Mouse (Mus musculus): ENCODE measurements around the gene Tmem63c.

Gene Tmem63c

DNA sequence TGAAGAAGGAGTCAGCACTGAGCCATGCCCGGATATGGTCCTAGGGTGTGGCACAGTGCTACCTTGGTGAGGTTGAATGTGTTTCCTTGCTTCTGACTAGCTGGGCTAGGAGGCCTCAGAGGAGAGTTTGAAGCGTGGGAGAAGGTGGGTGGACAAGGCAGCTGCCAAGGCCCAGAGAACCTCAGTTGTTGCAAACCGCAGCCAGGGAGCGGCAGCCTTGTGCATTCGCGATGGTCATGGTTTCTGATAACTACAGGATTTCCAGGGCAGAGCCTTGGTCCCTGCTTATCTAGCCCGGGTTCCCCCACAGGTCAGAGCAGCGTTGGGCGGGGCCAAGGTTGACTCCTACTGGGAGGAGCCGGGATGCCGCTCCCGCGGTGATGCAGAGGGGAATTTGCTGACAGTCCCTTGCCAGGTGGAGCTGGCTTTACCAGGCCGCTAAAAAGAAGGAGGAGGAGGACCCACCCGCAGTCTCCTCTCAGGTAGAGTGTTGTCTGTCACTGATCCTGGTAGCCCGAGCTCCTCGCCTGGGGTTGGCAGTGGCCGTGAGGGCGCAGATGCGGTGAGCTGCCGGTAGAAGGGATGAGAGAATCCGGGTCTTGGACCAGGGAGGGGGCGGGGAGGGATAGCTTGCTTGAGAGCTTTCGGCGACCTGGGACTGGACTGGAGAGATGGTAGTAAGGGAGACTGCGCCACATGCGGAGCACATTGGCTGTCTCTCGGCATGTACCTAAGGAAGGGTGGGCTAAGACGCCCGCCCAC is 5.2 kb downstream of the Tmem63c start:
- H3K27me3 ChIP-seq (ENCODE audit: control insufficient read depth, insufficient read depth, low read length, poor library complexity, severe bottlenecking): no peaks in the 10 kb centered on the region; the same call in 1 of the 2 replicates
- DNase-seq (ENCODE audit: low read depth, low spot score): no peak
- H3K36me3 ChIP-seq (ENCODE audit: control insufficient read depth, insufficient read depth, low read length, poor library complexity, severe bottlenecking): no peaks in the 10 kb centered on the region

DNA sequence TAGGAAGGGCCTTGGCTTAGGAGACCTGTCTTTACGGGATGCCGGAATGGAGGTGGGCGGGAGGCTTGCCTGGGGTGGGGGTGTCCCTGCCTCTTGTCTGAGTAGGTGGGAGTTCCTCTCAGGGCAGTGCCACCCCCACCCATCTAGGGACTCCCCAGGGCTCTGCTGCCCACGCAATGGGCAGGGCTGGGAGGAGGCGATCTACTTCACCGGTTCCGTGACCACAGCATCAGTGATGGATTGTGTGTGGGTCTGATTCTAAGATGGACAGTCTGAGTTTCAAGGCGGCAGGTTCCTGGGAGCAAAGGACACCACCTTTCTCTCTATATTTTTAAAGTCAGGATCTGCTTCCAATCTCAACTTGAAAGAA is 5.7 kb downstream of the Tmem63c start:
- no peak for DNase-seq (ENCODE audit: low read depth, low spot score)
- H3K36me3 ChIP-seq (ENCODE audit: control insufficient read depth, insufficient read depth, low read length, poor library complexity, severe bottlenecking): no peaks in the 10 kb centered on the region
- H3K27me3 ChIP-seq (ENCODE audit: control insufficient read depth, insufficient read depth, low read length, poor library complexity, severe bottlenecking): no peaks in the 10 kb centered on the region; the same call in 1 of the 2 replicates

DNA sequence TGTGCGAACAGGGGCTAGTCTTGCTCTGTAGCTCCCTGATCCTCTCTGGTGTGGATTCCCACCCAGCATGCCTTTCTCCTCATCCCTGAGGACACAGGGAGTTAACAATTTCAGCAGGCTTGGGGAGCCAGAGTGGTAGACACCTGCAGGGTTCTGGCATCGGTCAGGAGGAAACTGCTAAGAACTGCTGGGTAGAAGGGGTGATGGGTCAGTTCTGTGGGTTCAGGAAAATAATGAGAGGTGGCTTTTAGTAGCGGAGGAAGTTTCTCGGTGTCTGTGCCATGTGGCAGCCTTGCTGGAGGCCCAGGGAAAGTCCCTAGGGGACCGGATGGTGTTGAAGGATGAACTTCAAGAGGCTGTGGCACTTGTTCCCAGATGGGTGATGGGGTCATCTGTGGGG is 6.3 kb downstream of the Tmem63c start:
- Histone ChIP-seq H3K36me3 (ENCODE audit: control insufficient read depth, insufficient read depth, low read length, poor library complexity, severe bottlenecking) (no peaks in the 10 kb centered on the region), H3K27me3 (ENCODE audit: control insufficient read depth, insufficient read depth, low read length, poor library complexity, severe bottlenecking) (no peaks in the 10 kb centered on the region; the same call in 1 of the 2 replicates)
- no peak for DNase-seq (ENCODE audit: low read depth, low spot score)

DNA sequence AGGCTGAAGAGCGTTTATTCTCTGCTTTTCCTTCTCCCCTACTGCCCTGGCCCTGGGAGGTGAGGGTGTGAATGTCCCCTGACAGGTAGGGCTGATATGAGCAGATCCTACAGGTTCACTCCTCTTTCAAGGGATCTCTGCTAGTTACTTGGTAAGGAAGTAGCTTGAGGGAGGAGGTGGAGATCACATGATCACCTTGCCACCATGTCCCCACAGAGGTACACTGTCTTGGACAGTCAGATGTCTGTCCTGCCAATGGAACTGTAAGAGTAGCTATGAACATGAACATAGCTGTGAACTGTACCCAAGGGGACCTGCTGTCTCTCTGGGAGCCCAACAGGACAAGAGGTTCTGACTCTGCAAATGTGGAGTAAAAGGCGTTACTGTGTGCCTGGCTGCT is 6.9 kb downstream of the Tmem63c start:
- no peak for DNase-seq (ENCODE audit: low read depth, low spot score)
- no peaks in the 10 kb centered on the region; the same call in 1 of the 2 replicates for H3K27me3 ChIP-seq (ENCODE audit: control insufficient read depth, insufficient read depth, low read length, poor library complexity, severe bottlenecking)
- no peaks in the 10 kb centered on the region for H3K36me3 ChIP-seq (ENCODE audit: control insufficient read depth, insufficient read depth, low read length, poor library complexity, severe bottlenecking)

DNA sequence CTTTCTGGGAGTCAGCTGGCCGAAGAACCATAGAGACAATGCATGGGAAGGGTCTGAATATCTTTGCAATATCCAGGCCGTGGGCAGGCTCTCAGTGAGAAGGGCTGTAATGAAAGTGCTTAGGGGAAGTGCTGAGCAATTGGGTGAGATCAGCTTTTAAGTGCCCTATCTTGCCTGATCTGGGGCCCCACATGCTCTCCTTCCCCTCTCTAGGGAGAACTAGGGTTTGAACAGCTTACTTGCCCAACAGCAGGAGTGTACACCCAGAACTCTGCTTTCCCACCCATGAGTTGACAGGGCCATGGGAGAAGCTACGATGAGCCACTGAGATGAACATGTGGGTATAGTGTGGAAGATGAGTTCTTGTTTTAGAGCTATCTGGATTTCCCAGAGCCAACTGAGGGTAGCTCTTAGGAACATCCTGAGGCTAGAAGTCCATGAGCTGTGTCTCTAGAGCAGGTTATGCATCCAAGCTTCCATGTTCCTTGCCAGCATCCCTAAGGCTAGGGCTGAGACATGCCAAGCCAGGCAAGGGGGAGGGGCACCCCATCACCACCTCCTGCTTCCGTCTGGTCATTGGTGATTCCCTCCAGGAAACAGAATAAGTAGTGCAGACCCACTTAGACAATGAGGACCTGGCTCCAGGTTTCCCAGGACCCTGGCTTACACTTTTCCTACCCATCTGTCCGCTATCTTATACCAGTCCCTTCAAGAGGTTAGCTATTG is 8.3 kb downstream of the Tmem63c start:
- no peaks in the 10 kb centered on the region for H3K36me3 ChIP-seq (ENCODE audit: control insufficient read depth, insufficient read depth, low read length, poor library complexity, severe bottlenecking)
- no peaks in the 10 kb centered on the region; the same call in 1 of the 2 replicates for H3K27me3 ChIP-seq (ENCODE audit: control insufficient read depth, insufficient read depth, low read length, poor library complexity, severe bottlenecking)
- DNase-seq (ENCODE audit: low read depth, low spot score): no peak

DNA sequence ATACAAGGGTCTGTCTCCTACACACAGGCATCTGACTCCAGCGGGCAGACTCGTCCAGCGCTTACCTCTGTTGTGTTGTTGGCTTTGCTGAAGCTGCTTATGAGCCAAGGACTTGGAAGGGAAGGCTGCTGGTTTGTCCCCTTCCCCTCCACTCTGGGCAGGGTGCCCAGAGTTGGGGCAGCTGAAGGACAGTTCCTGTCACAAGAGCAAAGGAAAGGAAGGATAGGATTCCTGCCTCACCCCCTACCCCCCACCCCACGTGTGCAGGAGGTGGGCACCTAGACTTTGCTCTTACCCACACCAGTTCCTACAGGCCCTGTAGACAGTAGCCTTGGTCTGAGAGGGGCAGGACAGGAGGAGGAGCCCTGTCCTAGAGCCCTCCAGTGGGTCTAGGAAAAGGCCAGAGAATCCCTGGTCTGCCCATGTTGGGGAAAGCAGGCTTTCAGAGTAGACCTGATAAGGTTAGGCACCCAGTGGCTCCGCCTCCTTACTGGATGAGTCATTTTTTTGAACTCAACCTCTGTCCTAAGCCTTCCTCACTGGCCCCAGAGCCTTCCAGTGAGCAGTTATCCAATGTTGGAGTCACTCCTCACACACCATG is 10.1 kb downstream of the Tmem63c start:
- Histone ChIP-seq H3K36me3 (ENCODE audit: control insufficient read depth, insufficient read depth, low read length, poor library complexity, severe bottlenecking) (no peaks in the 10 kb centered on the region), H3K27me3 (ENCODE audit: control insufficient read depth, insufficient read depth, low read length, poor library complexity, severe bottlenecking) (no peaks in the 10 kb centered on the region)
- no peak for DNase-seq (ENCODE audit: low read depth, low spot score)

DNA sequence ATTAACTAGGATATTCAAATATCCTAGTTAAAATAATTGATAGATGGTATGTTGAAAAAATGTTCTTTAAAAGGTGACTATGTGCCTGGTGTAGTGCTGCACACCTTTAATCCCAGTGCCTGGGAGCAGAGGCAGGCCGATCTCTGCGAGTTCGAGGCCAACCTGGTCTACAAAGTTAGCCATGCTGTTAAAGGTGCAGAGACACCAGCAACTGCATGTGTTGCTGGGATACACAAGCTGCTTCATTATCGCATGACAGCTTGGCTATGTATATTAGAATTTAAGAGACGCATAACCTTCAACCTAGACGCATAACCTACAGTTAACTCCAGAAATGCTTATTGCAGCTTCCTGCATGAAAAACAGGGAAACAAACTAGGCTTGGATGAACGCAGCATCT is 15.5 kb downstream of the Tmem63c start:
- no peak for DNase-seq (ENCODE audit: low read depth, low spot score)
- H3K36me3 ChIP-seq (ENCODE audit: control insufficient read depth, insufficient read depth, low read length, poor library complexity, severe bottlenecking): no peaks in the 10 kb centered on the region
- no peaks in the 10 kb centered on the region for H3K27me3 ChIP-seq (ENCODE audit: control insufficient read depth, insufficient read depth, low read length, poor library complexity, severe bottlenecking)

DNA sequence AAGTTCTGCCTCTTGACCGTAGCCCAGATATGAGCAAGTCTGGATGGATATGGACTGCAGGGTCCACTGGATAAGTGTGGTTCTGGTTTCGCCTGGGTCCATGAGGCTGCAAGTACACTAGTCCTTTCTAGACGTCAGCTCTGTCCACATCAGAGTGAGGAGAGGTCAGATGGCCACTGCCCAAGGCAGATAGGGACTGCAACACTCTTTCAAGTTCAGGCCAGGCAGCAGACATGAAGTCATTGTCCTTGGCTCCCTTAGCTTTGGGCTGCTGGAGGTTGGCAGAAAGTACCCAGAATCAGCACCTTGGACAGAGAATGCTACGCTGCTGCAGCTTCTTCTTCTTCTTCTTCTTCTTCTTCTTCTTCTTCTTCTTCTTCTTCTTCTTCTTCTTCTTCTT is 19.0 kb downstream of the Tmem63c start:
- peak; percentile 5 for DNase-seq (ENCODE audit: low read depth, low spot score)
- no peaks in the 10 kb centered on the region for H3K27me3 ChIP-seq (ENCODE audit: control insufficient read depth, insufficient read depth, low read length, poor library complexity, severe bottlenecking)
- H3K36me3 ChIP-seq (ENCODE audit: control insufficient read depth, insufficient read depth, low read length, poor library complexity, severe bottlenecking): no peaks in the 10 kb centered on the region

DNA sequence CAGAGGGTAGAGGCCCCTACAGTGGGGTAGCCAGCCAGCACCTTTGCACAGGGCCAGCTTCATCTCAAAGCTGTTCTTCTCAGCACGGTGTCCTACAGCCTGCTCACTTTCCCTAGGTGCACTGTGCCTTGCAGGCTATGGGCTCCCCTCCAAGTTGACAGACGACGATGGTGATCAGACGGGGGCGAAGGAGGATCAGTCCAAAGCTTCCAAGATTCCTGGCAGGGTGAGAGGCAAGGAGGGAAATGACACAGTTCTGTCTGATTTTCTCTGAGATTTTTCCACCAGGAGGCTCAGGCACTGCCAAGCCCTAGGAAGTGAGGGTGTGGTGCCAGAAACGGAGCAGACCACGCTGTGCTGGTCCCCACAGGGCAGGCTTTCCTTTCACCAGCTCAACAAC is 19.7 kb downstream of the Tmem63c start:
- no peak for DNase-seq (ENCODE audit: low read depth, low spot score)
- Histone ChIP-seq H3K36me3 (ENCODE audit: control insufficient read depth, insufficient read depth, low read length, poor library complexity, severe bottlenecking) (no peaks in the 10 kb centered on the region), H3K27me3 (ENCODE audit: control insufficient read depth, insufficient read depth, low read length, poor library complexity, severe bottlenecking) (no peaks in the 10 kb centered on the region)

DNA sequence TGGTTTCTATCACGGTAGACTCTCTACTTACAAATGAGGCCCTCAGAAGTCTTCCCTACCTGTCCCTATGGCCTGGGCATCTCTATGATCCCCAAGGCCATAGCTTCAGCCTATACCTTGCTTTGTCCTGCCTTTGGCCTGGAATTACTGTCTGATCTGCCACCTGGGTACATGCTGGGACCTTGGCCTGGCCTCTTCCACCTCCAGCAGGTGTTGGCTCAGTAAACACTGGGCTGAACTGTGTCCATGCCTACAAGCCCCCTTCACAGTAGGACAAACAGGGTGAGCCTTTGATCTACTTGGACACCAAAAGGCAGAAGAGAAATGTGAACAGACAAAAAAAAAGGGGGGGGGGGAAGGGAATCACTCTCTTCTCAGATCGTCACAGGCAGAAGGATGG is 21.3 kb downstream of the Tmem63c start:
- Histone ChIP-seq H3K36me3 (ENCODE audit: control insufficient read depth, insufficient read depth, low read length, poor library complexity, severe bottlenecking) (no peaks in the 10 kb centered on the region), H3K27me3 (ENCODE audit: control insufficient read depth, insufficient read depth, low read length, poor library complexity, severe bottlenecking) (no peaks in the 10 kb centered on the region)
- no peak for DNase-seq (ENCODE audit: low read depth, low spot score)

DNA sequence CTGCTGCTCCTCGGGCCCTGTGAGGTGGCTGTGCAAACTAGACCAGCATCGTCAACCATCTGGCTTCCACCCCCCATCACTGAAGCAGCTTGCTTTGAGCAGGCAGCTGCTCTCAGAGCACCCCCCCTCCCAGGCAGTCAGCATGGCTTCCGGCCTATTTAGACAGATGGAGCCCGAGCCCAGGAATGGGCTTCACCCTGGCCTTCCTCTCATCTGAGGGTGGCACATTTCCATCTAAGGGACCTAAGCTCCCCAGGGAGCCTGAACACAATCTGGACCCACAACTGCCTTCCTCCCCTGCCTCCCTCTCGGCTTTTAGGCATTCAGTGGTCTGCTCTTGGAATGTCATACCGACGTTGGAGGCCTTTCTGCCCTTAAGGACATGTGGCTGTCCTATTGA is 22.1 kb downstream of the Tmem63c start:
- no peaks in the 10 kb centered on the region for H3K27me3 ChIP-seq (ENCODE audit: control insufficient read depth, insufficient read depth, low read length, poor library complexity, severe bottlenecking)
- no peaks in the 10 kb centered on the region for H3K36me3 ChIP-seq (ENCODE audit: control insufficient read depth, insufficient read depth, low read length, poor library complexity, severe bottlenecking)
- DNase-seq (ENCODE audit: low read depth, low spot score): no peak

DNA sequence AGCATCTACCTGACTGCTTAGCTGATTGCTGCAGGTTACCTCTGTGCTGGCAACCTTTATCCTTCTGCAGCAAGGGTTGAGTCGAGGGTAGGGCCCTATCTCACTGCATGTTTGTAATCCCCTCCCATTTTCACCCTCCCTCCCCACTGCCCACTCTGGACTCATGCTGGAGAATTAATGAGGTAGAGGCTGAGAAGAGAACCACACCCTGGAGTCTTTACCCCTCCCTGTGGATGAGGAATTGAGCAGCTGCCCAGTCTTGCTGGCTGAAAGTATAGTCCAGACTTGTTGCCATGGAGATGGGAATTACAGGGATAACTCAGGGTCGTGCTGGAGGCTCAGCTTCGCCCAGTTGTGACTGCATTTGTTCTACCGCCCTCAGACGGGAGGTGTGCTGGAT is 23.6 kb downstream of the Tmem63c start:
- Histone ChIP-seq H3K27me3 (ENCODE audit: control insufficient read depth, insufficient read depth, low read length, poor library complexity, severe bottlenecking) (no peaks in the 10 kb centered on the region), H3K36me3 (ENCODE audit: control insufficient read depth, insufficient read depth, low read length, poor library complexity, severe bottlenecking) (no peaks in the 10 kb centered on the region)
- no peak for DNase-seq (ENCODE audit: low read depth, low spot score)

DNA sequence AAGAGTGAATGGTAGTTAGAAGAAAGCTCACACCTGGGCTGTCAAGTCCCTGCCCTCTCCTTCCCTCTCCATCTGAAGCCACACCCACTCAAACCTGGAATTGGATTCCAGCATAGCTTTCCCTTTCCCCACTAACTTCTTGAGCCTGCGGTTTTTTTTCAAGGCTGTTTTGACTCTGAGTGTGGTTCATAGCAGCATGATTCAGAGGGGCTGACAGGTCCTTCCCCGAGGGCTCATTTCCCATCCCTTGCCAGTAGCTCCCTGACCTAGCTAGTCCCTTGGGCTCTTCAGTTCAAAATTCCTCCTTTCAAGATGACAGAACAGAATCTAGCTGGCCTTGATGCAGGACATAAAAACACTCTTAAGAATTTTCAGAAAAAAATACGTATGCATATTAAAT is 26.4 kb downstream of the Tmem63c start:
- Histone ChIP-seq H3K27me3 (ENCODE audit: control insufficient read depth, insufficient read depth, low read length, poor library complexity, severe bottlenecking) (no peaks in the 10 kb centered on the region), H3K36me3 (ENCODE audit: control insufficient read depth, insufficient read depth, low read length, poor library complexity, severe bottlenecking) (no peaks in the 10 kb centered on the region)
- no peak for DNase-seq (ENCODE audit: low read depth, low spot score)

DNA sequence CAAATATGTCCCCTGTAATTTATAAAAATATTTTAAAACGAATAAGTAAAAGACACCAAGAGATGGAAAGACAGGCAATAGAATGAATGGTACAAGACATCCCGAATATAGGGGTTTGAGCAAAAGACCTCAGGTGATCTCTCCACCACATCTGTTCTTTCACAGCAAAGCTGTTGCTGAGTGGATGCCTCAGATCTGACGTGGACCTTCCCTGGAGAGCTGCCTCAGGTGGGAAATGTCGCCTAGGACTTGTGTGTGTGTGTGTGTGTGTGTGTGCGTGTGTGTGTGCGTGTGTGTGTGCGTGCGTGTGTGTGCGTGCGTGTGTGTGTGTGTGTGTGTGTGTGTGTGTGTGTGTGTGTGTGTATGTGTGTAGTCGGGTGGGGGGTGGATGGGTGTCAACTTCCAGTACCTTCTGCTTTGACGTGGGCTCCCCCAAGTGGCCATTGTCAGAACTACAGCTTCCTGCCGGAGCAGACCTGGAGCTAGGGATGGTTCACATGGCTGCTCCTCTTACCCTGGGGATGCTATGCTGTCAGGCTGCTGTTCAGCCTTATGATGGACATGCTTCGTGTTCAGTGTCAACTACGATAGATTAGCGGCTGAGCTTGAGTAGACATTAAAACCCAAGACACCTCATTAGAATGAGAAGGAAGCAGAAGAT is 31.7 kb downstream of the Tmem63c start:
- DNase-seq (ENCODE audit: low read depth, low spot score): peak; percentile 74
- no peaks in the 10 kb centered on the region for H3K27me3 ChIP-seq (ENCODE audit: control insufficient read depth, insufficient read depth, low read length, poor library complexity, severe bottlenecking)
- no peaks in the 10 kb centered on the region for H3K36me3 ChIP-seq (ENCODE audit: control insufficient read depth, insufficient read depth, low read length, poor library complexity, severe bottlenecking)

DNA sequence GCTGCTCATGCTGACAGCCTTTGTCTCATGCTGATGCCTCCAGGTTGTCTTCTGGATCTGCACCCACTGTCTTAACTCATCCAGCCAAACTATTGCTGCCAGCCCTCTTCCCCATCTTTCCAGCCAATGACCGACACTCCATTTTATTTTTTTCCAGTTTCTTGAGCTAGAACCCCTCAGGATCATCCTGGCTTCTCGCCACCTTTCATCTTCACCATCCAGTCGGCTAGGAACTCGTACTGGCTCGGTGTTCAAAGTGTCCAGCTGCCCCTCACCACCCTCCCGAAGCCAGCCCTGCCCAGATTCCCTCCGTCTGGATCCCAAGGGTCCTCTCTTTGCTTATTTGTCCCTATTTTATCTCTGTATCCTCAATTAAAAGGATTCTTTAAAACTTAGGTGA is 33.7 kb downstream of the Tmem63c start:
- H3K36me3 ChIP-seq (ENCODE audit: control insufficient read depth, insufficient read depth, low read length, poor library complexity, severe bottlenecking): no peaks in the 10 kb centered on the region
- DNase-seq (ENCODE audit: low read depth, low spot score): no peak
- H3K27me3 ChIP-seq (ENCODE audit: control insufficient read depth, insufficient read depth, low read length, poor library complexity, severe bottlenecking): no peaks in the 10 kb centered on the region

Measured in splenic B cell, adult 2 months (primary cell).